Mouse (Mus musculus) small intestine, adult 10 weeks (tissue): ENCODE data around the gene Suz12. TPM values are rescaled to one million over a fixed set of nuclear protein-coding genes. Genes with fewer than 3 reads are reported as not detected.

Experiments used
- polyA plus RNA-seq: library from polyadenylated mRNA; stranded (reverse); fragments of 350-450 nt; fragmentation: Illumina TruSeq; extraction: RNeasy Lipid Tissue Mini Kit (QIAGEN cat#74804); gene quantifications from one replicate; pipeline ENCODE4 v1.2.3, GENCODE M21; 2014; ENCODE audit warnings: low replicate concordance

Suz12 gene
- 149 TPM for polyA plus RNA-seq

GRCm38 (mm10) chr11:79992592-79993355, at the start of gene Suz12:
Gene Suz12, plus strand, starts transcription at chr11:79993106.

GRCm38 (mm10) chr11:79962125-79962876, 30.6 kb upstream of the Suz12 start, which contains the start of gene Utp6:
Gene Utp6, minus strand, starts transcription at chr11:79962390.

GRCm38 (mm10) chr11:80080826-80081728, 88.2 kb downstream of the Suz12 start, which contains the start of gene Crlf3:
Gene Crlf3, minus strand, starts transcription at chr11:80080991.

Other genes with a start within 250 kb of the Suz12 start
- gene Utp6, start 30.7 kb upstream of the Suz12 start, polyA plus RNA-seq, result 34.9 TPM
- 23.4 TPM for gene Crlf3, start 87.9 kb downstream of the Suz12 start, polyA plus RNA-seq
- gene Atad5, start 96.3 kb downstream of the Suz12 start, polyA plus RNA-seq, result 10.0 TPM
- 14.9 TPM for gene Tefm, start 149.1 kb downstream of the Suz12 start, polyA plus RNA-seq
- 10.7 TPM for gene Adap2, start 161.0 kb downstream of the Suz12 start, polyA plus RNA-seq
- gene Rnf135, start 190.7 kb downstream of the Suz12 start, polyA plus RNA-seq, result 4.4 TPM
- 68.6 TPM for gene Rhot1, start 215.9 kb downstream of the Suz12 start, polyA plus RNA-seq